Mouse (Mus musculus) gastrocnemius, postnatal 36 days (tissue): ENCODE measurements around the gene Catsperz. TPM values are rescaled to one million over a fixed set of nuclear protein-coding genes. Genes with fewer than 3 reads are reported as not detected.
A peak's percentile ranks its signal among the peaks of the same experiment; 100 is the strongest.

Experiments
- DNase-seq, 2 experiments: peaks; one replicate each; pipeline ENCODE4 v3.0.0; 2022
- intact Hi-C: fragments of 180-260 bp; cut with DNase I; formaldehyde crosslinking; loops from one replicate; pipeline ENCODE4 v1.15.1; 2025
- total RNA-seq, 2 experiments: library from RNA; stranded (reverse); gene quantifications; 2 replicates each; pipeline ENCODE4 v1.2.3; 2021

Gene Catsperz
- total RNA-seq, 2 experiments from 2014 or later: not detected

DNA sequence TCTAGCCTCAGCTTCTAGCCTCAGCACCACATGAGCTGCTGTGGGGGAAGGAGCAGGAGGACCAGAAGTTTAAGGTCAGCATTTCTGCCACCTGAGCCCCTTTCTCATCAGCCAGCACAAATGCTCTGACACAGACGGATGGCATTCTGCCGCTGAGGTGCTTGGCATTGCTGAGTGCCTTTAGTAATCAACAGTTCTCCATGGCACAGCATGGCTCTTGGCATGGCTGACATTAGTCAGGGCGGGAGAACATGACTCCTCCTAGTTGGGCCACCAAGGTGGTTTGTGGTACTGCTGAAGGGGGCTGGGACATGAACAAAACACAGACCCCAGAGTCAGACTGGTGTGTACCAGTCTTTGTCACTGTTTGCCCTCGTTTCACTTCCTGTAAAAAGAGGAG, 23.0 kb upstream of the Catsperz start:
- intact Hi-C loops: loop anchor here (5.0 kb wide), 1 partner anchor 701 kb away; no protein-coding TSS in a partner anchor

DNA sequence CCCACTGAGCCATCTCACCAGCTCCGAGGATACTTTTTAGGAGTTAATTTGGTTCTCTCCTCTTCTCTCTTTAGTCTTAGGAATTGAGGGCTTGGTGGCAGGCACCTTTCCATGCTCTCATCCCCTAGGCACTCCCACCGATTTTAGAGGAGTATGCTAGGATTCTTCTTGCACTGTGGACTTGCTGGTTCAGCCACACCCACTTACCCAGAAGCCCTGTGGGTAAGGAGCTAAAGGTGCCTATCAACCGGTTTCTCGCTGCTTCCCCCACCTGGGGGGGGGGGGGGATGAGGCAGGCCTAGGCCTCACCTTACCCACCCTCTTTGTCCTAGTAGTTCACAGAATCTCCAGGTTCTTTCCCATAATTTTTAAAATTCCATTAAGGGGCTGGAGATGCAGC, 22.6 kb upstream of the Catsperz start:
- intact Hi-C loops: loop anchor here (5.0 kb wide), 1 partner anchor 700 kb away; no protein-coding TSS in a partner anchor
- no peak for DNase-seq

More for the DNA sequence above, 23.0 kb upstream of the Catsperz start:
- no peak for DNase-seq

DNA sequence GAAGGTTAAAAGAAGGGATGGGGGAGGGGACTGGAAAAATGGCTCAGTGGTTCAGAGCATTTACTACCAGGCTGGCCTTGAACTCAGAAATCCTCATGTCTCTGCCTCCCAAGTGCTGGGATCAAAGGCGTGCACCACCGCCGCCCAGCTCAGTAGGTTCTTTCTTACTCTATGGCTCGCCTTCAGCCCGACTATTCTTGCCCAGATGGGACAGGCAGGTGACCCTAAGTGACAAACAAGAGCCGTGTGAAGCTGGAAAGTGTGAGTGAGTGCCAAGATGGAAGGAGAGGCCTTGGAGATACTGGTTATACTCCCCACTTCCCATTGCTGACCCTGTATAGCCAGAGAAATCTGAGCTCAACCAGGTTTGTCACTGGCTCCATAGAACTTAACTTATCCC, 18.5 kb upstream of the Catsperz start:
- no peak for DNase-seq
- intact Hi-C loops: no loop called here

GRCm38 (mm10) chr19:6942764-6943163, 17.6 kb upstream of the Catsperz start:
- intact Hi-C loops: no loop called here
- DNase-seq: no peak

DNA sequence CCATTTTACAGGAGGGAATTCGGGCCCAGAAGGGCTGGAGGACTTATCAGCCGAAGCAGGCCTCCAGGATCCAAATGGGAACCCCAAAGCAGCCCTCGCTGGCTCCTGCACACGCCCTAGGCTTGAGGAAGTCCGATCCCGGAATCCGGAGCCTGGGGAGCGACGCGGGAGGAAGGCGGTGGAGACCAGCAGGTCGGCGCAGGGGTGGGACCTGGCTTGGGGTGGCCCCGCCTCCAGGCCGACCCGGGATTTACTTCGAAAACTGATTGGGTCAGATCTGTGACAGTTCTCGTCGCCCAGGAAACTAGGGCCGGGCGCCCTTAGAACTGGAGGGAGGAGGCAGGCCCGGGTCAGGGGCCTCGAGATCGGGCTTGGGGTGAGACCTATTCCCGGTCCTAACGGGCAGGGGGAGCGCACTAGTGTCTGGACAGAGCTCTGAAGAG, 17.1 kb upstream of the Catsperz start, which contains the start of gene Gpr137:
Gene Gpr137, minus strand, starts transcription at position 232 of the 443 bp plus-strand sequence.
- DNase-seq: peak; percentile 92 to 95
- intact Hi-C loops: no loop called here

DNA sequence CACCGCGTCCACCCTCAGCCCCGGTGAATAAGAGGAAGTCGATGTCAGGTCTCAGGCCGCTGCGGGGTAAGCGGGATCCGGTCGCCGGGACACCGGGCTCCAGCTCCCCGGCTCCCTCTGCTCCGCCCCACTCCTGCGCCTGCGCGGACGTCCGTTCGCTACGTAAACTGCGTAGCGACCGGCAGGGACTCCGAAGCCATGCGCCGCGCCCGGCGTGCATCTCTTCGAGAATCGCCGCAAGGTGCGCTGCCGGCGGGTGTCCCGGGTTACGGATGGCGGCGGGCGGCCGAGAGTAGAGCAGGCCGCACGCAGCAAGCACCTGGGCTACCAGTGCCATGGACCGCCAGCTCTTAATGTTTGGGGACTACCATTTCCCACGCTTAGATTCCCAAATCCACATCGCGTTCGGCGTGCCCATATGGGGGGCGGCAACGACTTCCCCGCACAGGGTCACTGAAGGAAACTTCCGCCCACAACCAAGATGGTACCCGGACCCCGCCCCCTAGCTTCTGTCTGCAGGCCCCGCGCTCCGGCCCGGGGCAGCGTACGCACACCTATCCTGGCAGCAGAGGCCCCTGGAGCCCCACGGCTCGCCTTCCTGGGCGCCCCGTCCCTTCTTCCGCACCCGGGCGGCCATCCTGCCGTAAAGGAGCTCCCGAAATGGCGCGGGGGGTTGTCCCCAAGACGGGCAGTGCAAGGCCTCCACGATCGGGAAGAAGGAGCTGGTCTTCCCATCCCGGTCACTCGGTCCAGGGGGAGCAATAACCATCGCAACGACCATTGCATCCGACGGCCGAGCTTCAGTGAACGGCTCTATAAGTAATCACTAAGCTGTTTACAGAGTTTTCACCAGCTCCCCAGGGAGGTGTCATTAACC, 16.4 kb upstream of the Catsperz start, which contains the start of gene Bad:
Gene Bad, plus strand, starts transcription at position 490 of the 877 bp plus-strand sequence.
- DNase-seq: peak; percentile 92 to 96
- intact Hi-C loops: loop anchor here (2.0 kb wide), 1 partner anchor 13 kb away; no protein-coding TSS in a partner anchor

GRCm38 (mm10) chr19:6940396-6941351, 15.5 kb upstream of the Catsperz start:
- no peak for DNase-seq
- intact Hi-C loops: loop anchor here (2.0 kb wide), 1 partner anchor 14 kb away; no protein-coding TSS in a partner anchor

DNA sequence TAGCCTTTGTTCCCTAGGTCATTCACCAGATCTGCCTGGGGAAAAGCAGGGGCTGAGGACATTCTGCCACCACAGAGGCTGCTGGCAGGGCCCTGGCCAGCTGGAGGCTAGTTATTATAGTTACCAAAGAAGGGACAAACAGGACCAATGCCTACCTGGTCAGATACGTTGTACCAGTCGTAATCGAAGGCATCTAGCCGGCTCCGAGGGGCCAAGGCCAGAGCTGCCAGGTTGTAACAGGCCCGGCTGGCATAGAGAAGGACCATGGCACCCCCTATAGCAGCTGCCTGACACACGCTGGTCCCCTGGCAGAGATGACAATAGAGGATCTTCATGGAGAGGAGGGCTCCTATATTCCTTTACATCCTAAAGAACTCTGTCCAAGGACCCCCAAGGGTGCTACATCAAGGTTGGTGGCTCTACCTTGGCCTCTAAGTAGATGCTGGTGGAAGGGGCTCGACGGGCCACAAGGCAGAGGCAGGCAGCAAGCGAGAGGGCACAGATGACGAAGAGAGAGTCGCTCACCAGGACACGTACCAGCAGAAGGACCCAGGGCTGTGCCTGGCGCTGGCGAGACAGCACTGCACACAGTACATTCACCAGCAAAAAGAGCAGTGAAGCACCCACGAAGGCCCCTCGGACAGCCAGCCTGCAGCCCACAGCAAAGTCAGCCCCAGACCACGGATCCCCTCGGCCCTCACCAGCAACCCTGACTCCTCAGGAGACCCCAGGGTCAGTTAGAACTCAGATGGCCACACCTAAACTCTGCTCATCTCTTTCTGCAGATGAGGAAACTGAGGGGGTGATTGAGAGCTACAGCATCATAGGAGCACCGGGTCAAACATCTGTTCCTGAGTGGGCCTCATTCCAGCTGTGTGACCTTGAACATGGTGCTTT, 14.2 kb upstream of the Catsperz start:
- intact Hi-C loops: loop anchor here (2.0 kb wide), 1 partner anchor 15 kb away; no protein-coding TSS in a partner anchor
- no peak for DNase-seq

- intact Hi-C loops: no loop called here
- no peak for DNase-seq
Observed at GRCm38 (mm10) chr19:6937541-6938465, 12.6 kb upstream of the Catsperz start.

- intact Hi-C loops: no loop called here
- no peak for DNase-seq
Observed at GRCm38 (mm10) chr19:6936299-6936698, 11.1 kb upstream of the Catsperz start.

- intact Hi-C loops: loop anchor here (5.0 kb wide), 1 partner anchor 83 kb away; the partner anchor contains the start of gene Fermt3
- DNase-seq: no peak
Observed at GRCm38 (mm10) chr19:6934195-6934977, 9.2 kb upstream of the Catsperz start, which contains the start of gene Kcnk4. Kcnk4 (minus strand) TSS chr19:6934515.

DNA sequence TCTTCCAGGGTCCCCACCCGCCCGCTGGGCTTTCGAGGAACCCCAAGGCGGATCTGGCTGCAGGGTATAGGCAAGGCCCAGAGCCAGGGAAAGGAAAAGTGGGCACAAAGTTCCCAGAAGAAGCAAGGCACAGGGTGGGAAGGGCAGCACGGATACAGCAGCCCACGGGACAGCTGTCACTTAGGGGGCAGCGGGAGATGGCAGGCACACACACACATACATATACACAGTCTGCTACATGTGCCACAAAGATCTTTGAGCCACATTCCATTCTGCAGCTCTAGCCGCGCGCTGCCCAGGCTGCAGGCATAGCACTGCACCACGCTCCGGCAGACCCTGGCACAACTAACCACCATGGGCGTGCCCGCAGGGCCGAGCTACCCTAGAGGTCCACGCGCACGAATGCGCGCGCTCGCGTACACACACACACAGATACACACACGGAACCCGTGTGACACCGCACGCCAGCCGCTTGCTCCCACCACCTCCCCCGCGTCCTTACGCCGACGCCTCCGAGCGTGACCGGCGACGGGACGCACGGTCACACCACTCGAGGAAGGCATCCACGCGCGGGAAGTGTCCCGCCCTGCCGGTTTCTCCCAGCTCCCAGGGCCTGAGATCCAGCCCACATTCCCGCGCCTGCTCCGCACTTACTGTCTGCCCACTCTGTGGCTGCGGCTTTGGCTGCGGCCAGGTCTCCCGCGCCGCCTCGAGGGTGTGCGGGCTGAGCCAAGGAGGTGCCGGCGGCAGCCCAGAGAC, 8.4 kb upstream of the Catsperz start:
- DNase-seq: no peak
- intact Hi-C loops: loop anchor here (5.0 kb wide), 1 partner anchor 84 kb away; the partner anchor contains the start of gene Fermt3

DNA sequence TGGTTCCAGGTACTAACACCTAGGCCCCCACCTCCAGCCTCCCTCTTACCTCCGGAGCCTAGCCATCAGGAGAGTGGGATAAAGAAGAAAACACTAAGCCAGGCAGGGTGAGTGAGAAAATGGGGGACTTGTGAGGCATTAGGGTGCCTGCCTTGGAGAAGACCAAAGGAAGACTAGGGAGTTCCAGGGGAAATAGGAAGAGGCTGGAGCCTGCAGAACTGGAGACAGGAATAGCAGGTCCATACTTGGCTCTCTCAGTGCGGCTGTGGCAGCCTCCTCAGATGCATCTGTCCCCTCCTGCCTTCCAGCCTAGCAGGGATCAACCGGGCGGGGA, 7.9 kb upstream of the Catsperz start:
- DNase-seq: no peak
- intact Hi-C loops: loop anchor here (5.0 kb wide), 1 partner anchor 84 kb away; the partner anchor contains the start of gene Fermt3

GRCm38 (mm10) chr19:6932018-6932417, 6.8 kb upstream of the Catsperz start:
- intact Hi-C loops: loop anchor here (5.0 kb wide), 1 partner anchor 85 kb away; the partner anchor contains the start of gene Fermt3
- no peak for DNase-seq

- no peak for DNase-seq
- intact Hi-C loops: loop anchor here (5.0 kb wide), 1 partner anchor 86 kb away; the partner anchor contains the start of gene Fermt3
Observed at GRCm38 (mm10) chr19:6931002-6931401, 5.8 kb upstream of the Catsperz start.

DNA sequence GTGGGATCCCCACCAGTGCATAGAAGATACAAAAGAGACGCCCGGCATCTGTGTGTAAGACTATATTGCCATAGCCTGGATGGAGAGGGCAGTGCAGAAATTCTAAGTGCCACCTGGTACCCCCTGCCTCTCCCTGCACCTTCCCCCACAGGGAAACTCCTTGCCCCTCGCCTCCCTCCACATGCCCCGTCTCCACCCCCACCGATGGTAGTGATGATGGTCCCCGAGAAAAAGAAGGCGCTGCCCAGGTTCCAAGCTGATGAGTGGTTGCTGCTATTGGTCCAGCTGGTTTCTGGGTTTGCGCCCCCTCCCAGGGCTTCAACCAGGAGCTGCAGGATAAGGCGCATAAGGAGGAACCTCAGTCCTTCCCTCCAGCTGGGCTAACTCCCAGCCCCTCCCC, 2.9 kb upstream of the Catsperz start:
- intact Hi-C loops: no loop called here
- DNase-seq: no peak
